Mouse (Mus musculus) heart, adult 8-10 months (tissue): ENCODE data around the gene Tnfrsf22. TPM values are rescaled to one million over a fixed set of nuclear protein-coding genes. Genes with fewer than 3 reads are reported as not detected.

Source experiments
- total RNA-seq, 4 experiments: library from RNA; stranded (reverse); gene quantifications; 2 replicates each; pipeline ENCODE4 v1.2.4; 2022

Tnfrsf22 gene
- total RNA-seq, 4 experiments from 2014 or later, result 2.5 to 3.1 (median 2.9) TPM

Other genes starting within 250 kb of the Tnfrsf22 start
- 10 to 100 TPM; 27.9 to 44.7 (median 34.9) TPM for gene Cdkn1c, start 188.6 kb downstream of the Tnfrsf22 start, total RNA-seq
- under 1 TPM; 0.52 to 0.85 (median 0.54) TPM for gene Slc22a18, start 175.9 kb downstream of the Tnfrsf22 start, total RNA-seq
- not detected for gene Phlda2, start 146.5 kb downstream of the Tnfrsf22 start, total RNA-seq
- 100 to 1,000 TPM; 172 to 189 (median 180) TPM for gene Nap1l4, start 100.6 kb downstream of the Tnfrsf22 start, total RNA-seq
- 10 to 100 TPM; 18.4 to 25.1 (median 22.4) TPM for gene Cars, start 49.6 kb downstream of the Tnfrsf22 start, total RNA-seq
- under 1 TPM; 0.19 to 0.80 (median 0.57) TPM for gene Tnfrsf26, start 20.9 kb downstream of the Tnfrsf22 start, total RNA-seq
- gene Tnfrsf23, start 36.2 kb upstream of the Tnfrsf22 start, total RNA-seq, result 1 to 10 TPM; 2.9 to 6.1 (median 3.7) TPM
- 10 to 100 TPM; 17.1 to 29.4 (median 20.3) TPM for gene Osbpl5, start 107.3 kb upstream of the Tnfrsf22 start, total RNA-seq
- not detected for gene Mrgprg, start 117.3 kb upstream of the Tnfrsf22 start, total RNA-seq
- 1 to 10 TPM; 1.6 to 1.8 (median 1.6) TPM for gene Mrgpre, start 134.8 kb upstream of the Tnfrsf22 start, total RNA-seq
- gene Nadsyn1, start 173.2 kb upstream of the Tnfrsf22 start, total RNA-seq, result 1 to 10 TPM; 4.9 to 6.3 (median 5.2) TPM
- 1 to 10 TPM; 4.9 to 6.7 (median 5.5) TPM for gene Dhcr7, start 173.5 kb upstream of the Tnfrsf22 start, total RNA-seq
- not detected for gene Gm498, start 217.2 kb upstream of the Tnfrsf22 start, total RNA-seq